Mouse (Mus musculus): Measurements from ENCODE around the gene Rfx5. TPM values are rescaled to one million over a fixed set of nuclear protein-coding genes. Genes with fewer than 3 reads are reported as not detected.

The Rfx5 gene
- total RNA-seq (2023), result 109 to 126 TPM (median 115 TPM) in 4 replicates

GRCm38 (mm10) chr3:94953764-94954616 is at the start of gene Rfx5:
TSS of gene Rfx5 (plus strand) at chr3:94954075.

GRCm38 (mm10) chr3:94932809-94933564 is 20.9 kb upstream of the Rfx5 start, which contains the start of gene Selenbp1:
TSS of gene Selenbp1 (plus strand) at chr3:94933056.

GRCm38 (mm10) chr3:94974528-94975422 is 20.9 kb downstream of the Rfx5 start, which contains the start of gene Pi4kb:
TSS of gene Pi4kb (plus strand) at chr3:94974731.

Other genes with a start within 250 kb of the Rfx5 start
- gene Cgn, start 167.6 kb upstream of the Rfx5 start, total RNA-seq (2023), result 6.6 to 7.5 TPM (median 6.7 TPM) in 4 replicates
- 84.1 to 92.2 TPM (median 86.1 TPM) in 4 replicates for gene Pogz, start 116.5 kb upstream of the Rfx5 start, total RNA-seq (2023)
- gene Psmb4, start 67.1 kb upstream of the Rfx5 start, total RNA-seq (2023), result 206 to 234 TPM (median 230 TPM) in 4 replicates
- gene Selenbp1, start 21.0 kb upstream of the Rfx5 start, total RNA-seq (2023), result 1.6 to 4.3 TPM (median 3.3 TPM) in 4 replicates
- 72.1 to 98.3 TPM (median 78.7 TPM) in 4 replicates for gene Pi4kb, start 20.7 kb downstream of the Rfx5 start, total RNA-seq (2023)
- 48.1 to 60.2 TPM (median 52.1 TPM) in 4 replicates for gene Zfp687, start 61.4 kb downstream of the Rfx5 start, total RNA-seq (2023)
- 111 to 141 TPM (median 125 TPM) in 4 replicates for gene Psmd4, start 88.5 kb downstream of the Rfx5 start, total RNA-seq (2023)
- gene Pip5k1a, start 152.9 kb downstream of the Rfx5 start, total RNA-seq (2023), result 33.8 to 38.5 TPM (median 35.8 TPM) in 4 replicates
- gene Vps72, start 156.9 kb downstream of the Rfx5 start, total RNA-seq (2023), result 49.9 to 62.3 TPM (median 55.4 TPM) in 4 replicates
- 1.1 to 2.9 TPM (median 2.2 TPM) in 4 replicates for gene Tmod4, start 170.4 kb downstream of the Rfx5 start, total RNA-seq (2023)
- 62.4 to 85.5 TPM (median 67.5 TPM) in 4 replicates for gene Scnm1, start 179.9 kb downstream of the Rfx5 start, total RNA-seq (2023)
- gene Lysmd1, start 180.0 kb downstream of the Rfx5 start, total RNA-seq (2023), result 5.7 to 6.9 TPM (median 6.4 TPM) in 4 replicates
- 21.7 to 31.8 TPM (median 29.5 TPM) in 4 replicates for gene Tnfaip8l2, start 188.3 kb downstream of the Rfx5 start, total RNA-seq (2023)
- gene Sema6c, start 206.4 kb downstream of the Rfx5 start, total RNA-seq (2023), result 0.37 to 2.0 TPM (median 1.5 TPM) in 3 of 4 replicates, not detected in the other

All from B cell, adult 62 days (primary cell).